17 mouse cellular contexts compared by ENCODE assay signal in genomic region chr8:113882558-113882957, GRCm38 (mm10). TPM values are rescaled to one million over a fixed set of nuclear protein-coding genes. Genes with fewer than 3 reads are reported as not detected.
"Had no signal": no experiment of that assay in that cellular context is flagged by ENCODE, and none has a peak within 500 bp of the region (broad histone marks: within the 10 kb centered on the region; RNA-seq: fewer than 3 reads in every experiment).

No protein-coding gene starts in this region.

- DNase-seq: retina, postnatal 1 day; right cerebral cortex, adult 18-20 months; right cerebral cortex, postnatal 14 days; right cerebral cortex, postnatal 25 days; right cerebral cortex, postnatal 4 days; spleen, adult 18-20 months; thymus, adult 18-20 months; thymus, adult 2 months; thymus, postnatal 14 days; thymus, postnatal 25 days; thymus, postnatal 36 days; thymus, postnatal 4 days had no signal

- H3K4me1 ChIP-seq: neural tube, embryonic 15.5 days; stomach, embryonic 15.5 days had no signal

- H3K9ac ChIP-seq: neural tube, embryonic 15.5 days; stomach, embryonic 15.5 days had no signal

- H3K4me3 ChIP-seq: neural tube, embryonic 15.5 days; stomach, embryonic 15.5 days had no signal

- H3K9me3 ChIP-seq: neural tube, embryonic 15.5 days; stomach, embryonic 15.5 days had no signal

- H3K36me3 ChIP-seq: neural tube, embryonic 15.5 days; stomach, embryonic 15.5 days had no signal

- H3K27ac ChIP-seq: neural tube, embryonic 15.5 days; stomach, embryonic 15.5 days; stomach, postnatal 0 days had no signal

- H3K4me2 ChIP-seq: neural tube, embryonic 15.5 days; stomach, embryonic 15.5 days had no signal

- H3K27me3 ChIP-seq: neural tube, embryonic 15.5 days; stomach, embryonic 15.5 days had no signal

RNA-seq across cellular contexts. Expression of gene Adamts18, which starts 34.0 kb away (rescaled TPM):
- total RNA-seq: neutrophil, adult 5-6 weeks had no signal
- polyA plus RNA-seq: spleen, adult 2 months had no signal
